Mouse (Mus musculus) forebrain, postnatal 0 days (tissue): ENCODE data around the gene Plxna1. TPM values are rescaled to one million over a fixed set of nuclear protein-coding genes. Genes with fewer than 3 reads are reported as not detected.

Source experiments
- ATAC-seq: fragments of 200-750 bp; cut with Nextera tagmentation; 2 replicates; pipeline ENCODE4 v1.8.0; 2017; ENCODE audit warnings: mild to moderate bottlenecking, moderate library complexity
- DNase-seq: peaks from one replicate; pipeline ENCODE4 v3.0.0-alpha.2; 2015
- H3K27ac ChIP-seq: fragments of 300-500 bp; sonication (generic); 2 replicates; pipeline ENCODE4 v1.5.1; 2014; ENCODE audit warnings: low read depth, mild to moderate bottlenecking, antibody characterized with exemption, low read length, moderate library complexity, mixed read lengths
- H3K27me3 ChIP-seq: fragments of 300-500 bp; sonication (generic); 2 replicates; pipeline ENCODE4 v1.6.1; 2014; ENCODE audit warnings: mild to moderate bottlenecking, low read length, mixed read lengths; ENCODE audit not compliant: insufficient read depth
- H3K36me3 ChIP-seq: fragments of 300-500 bp; sonication (generic); 2 replicates; pipeline ENCODE4 v1.6.1; 2014; ENCODE audit warnings: mild to moderate bottlenecking, moderate library complexity; ENCODE audit not compliant: insufficient read depth
- H3K4me1 ChIP-seq: fragments of 300-500 bp; sonication (generic); 2 replicates; pipeline ENCODE4 v1.6.1; 2014; ENCODE audit warnings: antibody characterized with exemption; ENCODE audit not compliant: insufficient read depth
- H3K4me2 ChIP-seq: fragments of 300-500 bp; sonication (generic); 2 replicates; pipeline ENCODE4 v1.6.1; 2014; ENCODE audit warnings: low read depth, mild to moderate bottlenecking, moderate library complexity
- H3K4me3 ChIP-seq: fragments of 300-500 bp; sonication (generic); 2 replicates; pipeline ENCODE4 v1.5.1; 2014; ENCODE audit warnings: low read depth, low read length, mixed read lengths
- H3K9ac ChIP-seq: fragments of 300-500 bp; sonication (generic); 2 replicates; pipeline ENCODE4 v1.6.1; 2014; ENCODE audit warnings: mild to moderate bottlenecking
- H3K9me3 ChIP-seq: fragments of 300-500 bp; sonication (generic); 2 replicates; pipeline ENCODE4 v1.6.1; 2016; ENCODE audit warnings: low read length
- CTCF ChIP-seq: sonication (generic); IDR thresholded peaks from 2 replicates; pipeline ENCODE4 v1.5.1; 2016; ENCODE audit warnings: antibody characterized with exemption, control low read depth, low read depth
- WGBS: fragments of 180-500 bp; shearing (Covaris S2); extraction: QIAGEN DNeasy Blood & Tissue Kit; methylation state at CpG from one replicate; pipeline ENCODE4 v1.1.7; 2014; 5-methylcytosine and 5-hydroxymethylcytosine counted together
- polyA plus RNA-seq: library from polyadenylated mRNA; unstranded; fragments of >200 nt; fragmentation: Nextera tagmentation; extraction: Ambion mirVana; gene quantifications from 2 replicates; pipeline ENCODE4 v1.2.1, GENCODE M21; 2015
- total RNA-seq: library from RNA; depleted of rRNA; stranded (reverse); fragments of >200 nt; gene quantifications from 2 replicates; pipeline ENCODE4 v1.2.3, GENCODE M21; 2014

Gene Plxna1
- total and polyA plus RNA-seq, 2 experiments from 2014 or later, result 42.1 to 111 TPM

- H3K4me3 ChIP-seq, result no peak overlapping the region
- H3K4me1 ChIP-seq, result peaks cover 8% of the 10 kb centered on the region; the same call in 1 of the 2 replicates
- no peaks in the 10 kb centered on the region for H3K27me3 ChIP-seq
- peaks cover 68% of the 10 kb centered on the region for H3K36me3 ChIP-seq
- TF ChIP-seq CTCF, result no peak
- H3K9ac ChIP-seq, result no peak overlapping the region
- H3K27ac ChIP-seq, result no peak overlapping the region
- DNase-seq (no peak), ATAC-seq (no peak)
- H3K9me3 ChIP-seq, result no peaks in the 10 kb centered on the region
- no peak overlapping the region for H3K4me2 ChIP-seq
- WGBS, result 93% methylated on average over 1 of the region's 1 CpGs
These were observed 16.6 kb downstream of the Plxna1 start for GRCm38 (mm10) chr6:89345855-89346254.

GRCm38 (mm10) chr6:89345486-89345785, 17.0 kb downstream of the Plxna1 start:
- peaks cover 72% of the 10 kb centered on the region for H3K36me3 ChIP-seq
- H3K4me1 ChIP-seq, result 0 out of 2 replicates have a peak, but pooled peaks cover 8% of the 10 kb centered on the region
- WGBS, result 77% methylated on average over 3 of the region's 3 CpGs
- H3K27me3 ChIP-seq, result no peaks in the 10 kb centered on the region
- no peak for DNase-seq
- H3K27ac ChIP-seq, result no peak overlapping the region
- no peak overlapping the region for H3K9ac ChIP-seq
- TF ChIP-seq CTCF, result no peak
- no peak overlapping the region for H3K4me3 ChIP-seq
- ATAC-seq, result no peak
- no peak overlapping the region for H3K4me2 ChIP-seq
- no peaks in the 10 kb centered on the region for H3K9me3 ChIP-seq

GRCm38 (mm10) chr6:89344613-89345485, 17.6 kb downstream of the Plxna1 start:
- peak; percentile 46 for ATAC-seq
- no peak overlapping the region for H3K4me2 ChIP-seq
- H3K9ac ChIP-seq, result no peak overlapping the region
- no peak overlapping the region for H3K27ac ChIP-seq
- peaks cover 72% of the 10 kb centered on the region for H3K36me3 ChIP-seq
- no peak for TF ChIP-seq CTCF
- no peaks in the 10 kb centered on the region for H3K9me3 ChIP-seq
- H3K4me1 ChIP-seq, result 0 out of 2 replicates have a peak, but pooled peaks cover 8% of the 10 kb centered on the region
- DNase-seq, result peak; percentile 29
- H3K27me3 ChIP-seq, result no peaks in the 10 kb centered on the region
- WGBS, result 24% methylated on average over 10 of the region's 10 CpGs
- no peak overlapping the region for H3K4me3 ChIP-seq

- Histone ChIP-seq H3K9ac (no peak overlapping the region), H3K4me1 (0 out of 2 replicates have a peak, but pooled peaks cover 8% of the 10 kb centered on the region), H3K27me3 (no peaks in the 10 kb centered on the region), H3K4me3 (no peak overlapping the region), H3K27ac (no peak overlapping the region), H3K4me2 (no peak overlapping the region), H3K9me3 (no peaks in the 10 kb centered on the region), H3K36me3 (peaks cover 83% of the 10 kb centered on the region)
- 96% methylated on average over 4 of the region's 4 CpGs for WGBS
- ATAC-seq, result no peak
- TF ChIP-seq CTCF, result no peak
- no peak for DNase-seq
These were observed 20.4 kb downstream of the Plxna1 start for GRCm38 (mm10) chr6:89341981-89342380.

- TF ChIP-seq CTCF, result 0 out of 2 replicates have a peak, but pooled peaks have one; percentile 24
- DNase-seq (peak; percentile 54), ATAC-seq (peak; percentile 75)
- Histone ChIP-seq H3K4me1 (no peaks in the 10 kb centered on the region), H3K27ac (no peak overlapping the region), H3K4me2 (no peak overlapping the region), H3K36me3 (peaks cover 94% of the 10 kb centered on the region), H3K4me3 (no peak overlapping the region), H3K9me3 (no peaks in the 10 kb centered on the region), H3K27me3 (no peaks in the 10 kb centered on the region), H3K9ac (no peak overlapping the region)
- 83% methylated on average over 2 of the region's 2 CpGs for WGBS
These were observed 23.0 kb downstream of the Plxna1 start for GRCm38 (mm10) chr6:89339447-89339846.

- Histone ChIP-seq H3K9me3 (no peaks in the 10 kb centered on the region), H3K9ac (no peak overlapping the region), H3K4me1 (no peaks in the 10 kb centered on the region), H3K27ac (no peak overlapping the region), H3K4me3 (no peak overlapping the region), H3K27me3 (no peaks in the 10 kb centered on the region), H3K36me3 (peaks cover 98% of the 10 kb centered on the region), H3K4me2 (no peak overlapping the region)
- WGBS, result 94% methylated on average over 8 of the region's 8 CpGs
- ATAC-seq (no peak), DNase-seq (no peak)
- TF ChIP-seq CTCF, result no peak
These were observed 23.7 kb downstream of the Plxna1 start for GRCm38 (mm10) chr6:89338733-89339132.

- H3K4me2 ChIP-seq, result no peak overlapping the region
- no peaks in the 10 kb centered on the region for H3K9me3 ChIP-seq
- 76% methylated on average over 9 of the region's 9 CpGs for WGBS
- no peaks in the 10 kb centered on the region for H3K4me1 ChIP-seq
- no peak overlapping the region for H3K9ac ChIP-seq
- no peak overlapping the region for H3K27ac ChIP-seq
- no peak overlapping the region for H3K4me3 ChIP-seq
- ATAC-seq, result no peak
- DNase-seq, result no peak
- no peak for TF ChIP-seq CTCF
- peaks cover 96% of the 10 kb centered on the region for H3K36me3 ChIP-seq
- no peaks in the 10 kb centered on the region for H3K27me3 ChIP-seq
These were observed 24.8 kb downstream of the Plxna1 start for GRCm38 (mm10) chr6:89337574-89337973.
